Mouse (Mus musculus): ENCODE measurements around the gene Chd9. TPM values are rescaled to one million over a fixed set of nuclear protein-coding genes. Genes with fewer than 3 reads are reported as not detected.
A peak's percentile ranks its signal among the peaks of the same experiment; 100 is the strongest.

The Chd9 gene
- polyA plus RNA-seq, 1 experiment = 71.6 TPM

- no peaks in the 10 kb centered on the region for H3K36me3 ChIP-seq (ENCODE audit: control insufficient read depth, insufficient read depth, low read length, poor library complexity, severe bottlenecking)
- no peak for TF ChIP-seq CTCF (IDR thresholded peaks at IDR 0.05; ENCODE audit: low read depth, low read length)
- TF ChIP-seq EP300 (IDR thresholded peaks at IDR 0.05; ENCODE audit: insufficient read depth, low read depth, low read length) = no peak
- no peak for TF ChIP-seq POLR2A (IDR thresholded peaks at IDR 0.05; ENCODE audit: insufficient read depth, low read length)
- no peaks in the 10 kb centered on the region for H3K9me3 ChIP-seq (replicated peaks; ENCODE audit: control insufficient read depth, insufficient read depth, low read length, poor library complexity, severe bottlenecking)
- no peaks in the 10 kb centered on the region for H3K27me3 ChIP-seq (ENCODE audit: control insufficient read depth, insufficient read depth, low read length, poor library complexity, severe bottlenecking)
- peak overlapping the region; percentile 53; the same call in 1 of the 2 replicates for H3K27ac ChIP-seq (ENCODE audit: insufficient read depth, low read length)
- H3K4me1 ChIP-seq (ENCODE audit: control insufficient read depth, insufficient read depth, low read length) = peaks cover 7% of the 10 kb centered on the region
- peak overlapping the region; percentile 42 for H3K9ac ChIP-seq (ENCODE audit: low read depth, poor library complexity, severe bottlenecking)
- peak overlapping the region; percentile 15; the same call in 1 of the 2 replicates for H3K4me3 ChIP-seq (ENCODE audit: low read depth, low read length)
Observed at GRCm38 (mm10) chr8:91082428-91082827, 254.3 kb downstream of the Chd9 start.

GRCm38 (mm10) chr8:91088452-91088851 is 260.3 kb downstream of the Chd9 start:
- Histone ChIP-seq H3K4me1 (ENCODE audit: control insufficient read depth, insufficient read depth, low read length) (peaks cover 2% of the 10 kb centered on the region), H3K9ac (ENCODE audit: low read depth, poor library complexity, severe bottlenecking) (no peak overlapping the region), H3K27me3 (ENCODE audit: control insufficient read depth, insufficient read depth, low read length, poor library complexity, severe bottlenecking) (no peaks in the 10 kb centered on the region), H3K27ac (ENCODE audit: insufficient read depth, low read length) (no peak overlapping the region), H3K4me3 (ENCODE audit: low read depth, low read length) (no peak overlapping the region), H3K36me3 (ENCODE audit: control insufficient read depth, insufficient read depth, low read length, poor library complexity, severe bottlenecking) (peaks cover 2% of the 10 kb centered on the region), H3K9me3 (replicated peaks; ENCODE audit: control insufficient read depth, insufficient read depth, low read length, poor library complexity, severe bottlenecking) (no peaks in the 10 kb centered on the region)
- no peak for TF ChIP-seq CTCF (IDR thresholded peaks at IDR 0.05; ENCODE audit: low read depth, low read length)
- no peak for TF ChIP-seq POLR2A (IDR thresholded peaks at IDR 0.05; ENCODE audit: insufficient read depth, low read length)
- no peak for TF ChIP-seq EP300 (IDR thresholded peaks at IDR 0.05; ENCODE audit: insufficient read depth, low read depth, low read length)

GRCm38 (mm10) chr8:91089601-91090000 is 261.4 kb downstream of the Chd9 start:
- H3K4me3 ChIP-seq (ENCODE audit: low read depth, low read length) = no peak overlapping the region
- no peaks in the 10 kb centered on the region for H3K27me3 ChIP-seq (ENCODE audit: control insufficient read depth, insufficient read depth, low read length, poor library complexity, severe bottlenecking)
- H3K27ac ChIP-seq (ENCODE audit: insufficient read depth, low read length) = no peak overlapping the region
- TF ChIP-seq POLR2A (IDR thresholded peaks at IDR 0.05; ENCODE audit: insufficient read depth, low read length) = no peak
- TF ChIP-seq CTCF (IDR thresholded peaks at IDR 0.05; ENCODE audit: low read depth, low read length) = no peak
- no peak for TF ChIP-seq EP300 (IDR thresholded peaks at IDR 0.05; ENCODE audit: insufficient read depth, low read depth, low read length)
- H3K9me3 ChIP-seq (replicated peaks; ENCODE audit: control insufficient read depth, insufficient read depth, low read length, poor library complexity, severe bottlenecking) = no peaks in the 10 kb centered on the region
- H3K9ac ChIP-seq (ENCODE audit: low read depth, poor library complexity, severe bottlenecking) = no peak overlapping the region
- peaks cover 2% of the 10 kb centered on the region for H3K36me3 ChIP-seq (ENCODE audit: control insufficient read depth, insufficient read depth, low read length, poor library complexity, severe bottlenecking)
- H3K4me1 ChIP-seq (ENCODE audit: control insufficient read depth, insufficient read depth, low read length) = peaks cover 2% of the 10 kb centered on the region

- no peaks in the 10 kb centered on the region for H3K4me1 ChIP-seq (ENCODE audit: control insufficient read depth, insufficient read depth, low read length)
- H3K9me3 ChIP-seq (replicated peaks; ENCODE audit: control insufficient read depth, insufficient read depth, low read length, poor library complexity, severe bottlenecking) = no peaks in the 10 kb centered on the region
- H3K9ac ChIP-seq (ENCODE audit: low read depth, poor library complexity, severe bottlenecking) = no peak overlapping the region
- H3K36me3 ChIP-seq (ENCODE audit: control insufficient read depth, insufficient read depth, low read length, poor library complexity, severe bottlenecking) = peaks cover 2% of the 10 kb centered on the region
- TF ChIP-seq POLR2A (IDR thresholded peaks at IDR 0.05; ENCODE audit: insufficient read depth, low read length) (no peak), EP300 (IDR thresholded peaks at IDR 0.05; ENCODE audit: insufficient read depth, low read depth, low read length) (no peak), CTCF (IDR thresholded peaks at IDR 0.05; ENCODE audit: low read depth, low read length) (no peak)
- H3K27ac ChIP-seq (ENCODE audit: insufficient read depth, low read length) = no peak overlapping the region
- no peak overlapping the region for H3K4me3 ChIP-seq (ENCODE audit: low read depth, low read length)
- no peaks in the 10 kb centered on the region for H3K27me3 ChIP-seq (ENCODE audit: control insufficient read depth, insufficient read depth, low read length, poor library complexity, severe bottlenecking)
Observed at GRCm38 (mm10) chr8:91094135-91094534, 266.0 kb downstream of the Chd9 start.

- Histone ChIP-seq H3K9me3 (replicated peaks; ENCODE audit: control insufficient read depth, insufficient read depth, low read length, poor library complexity, severe bottlenecking) (no peaks in the 10 kb centered on the region), H3K9ac (ENCODE audit: low read depth, poor library complexity, severe bottlenecking) (no peak overlapping the region), H3K27me3 (ENCODE audit: control insufficient read depth, insufficient read depth, low read length, poor library complexity, severe bottlenecking) (no peaks in the 10 kb centered on the region), H3K36me3 (ENCODE audit: control insufficient read depth, insufficient read depth, low read length, poor library complexity, severe bottlenecking) (peaks cover 4% of the 10 kb centered on the region; the same call in 1 of the 2 replicates), H3K27ac (ENCODE audit: insufficient read depth, low read length) (no peak overlapping the region), H3K4me3 (ENCODE audit: low read depth, low read length) (no peak overlapping the region), H3K4me1 (ENCODE audit: control insufficient read depth, insufficient read depth, low read length) (no peaks in the 10 kb centered on the region)
- TF ChIP-seq POLR2A (IDR thresholded peaks at IDR 0.05; ENCODE audit: insufficient read depth, low read length) = no peak
- TF ChIP-seq EP300 (IDR thresholded peaks at IDR 0.05; ENCODE audit: insufficient read depth, low read depth, low read length) = no peak
- no peak for TF ChIP-seq CTCF (IDR thresholded peaks at IDR 0.05; ENCODE audit: low read depth, low read length)
Observed at GRCm38 (mm10) chr8:91098106-91098505, 270.0 kb downstream of the Chd9 start.

Other genes starting within 250 kb of the Chd9 start
- not detected in 2 replicates for gene Gm19935, start 11.0 kb upstream of the Chd9 start, polyA plus RNA-seq (2011; ENCODE audit: insufficient read depth, insufficient read length, low read depth, missing spikeins)
- 7.3 and 11.4 TPM in 2 replicates for gene Rbl2, start 241.7 kb downstream of the Chd9 start, polyA plus RNA-seq (2011; ENCODE audit: insufficient read depth, insufficient read length, low read depth, missing spikeins)

All from ES-Bruce4 (cell line).